Mouse (Mus musculus): ENCODE measurements around the gene Msrb1.
"Not testable (repeated sequence)": the region's sequence is repeated elsewhere in the genome, so short reads cannot be mapped to it uniquely, and the experiment has no call there.

Msrb1 gene

DNA sequence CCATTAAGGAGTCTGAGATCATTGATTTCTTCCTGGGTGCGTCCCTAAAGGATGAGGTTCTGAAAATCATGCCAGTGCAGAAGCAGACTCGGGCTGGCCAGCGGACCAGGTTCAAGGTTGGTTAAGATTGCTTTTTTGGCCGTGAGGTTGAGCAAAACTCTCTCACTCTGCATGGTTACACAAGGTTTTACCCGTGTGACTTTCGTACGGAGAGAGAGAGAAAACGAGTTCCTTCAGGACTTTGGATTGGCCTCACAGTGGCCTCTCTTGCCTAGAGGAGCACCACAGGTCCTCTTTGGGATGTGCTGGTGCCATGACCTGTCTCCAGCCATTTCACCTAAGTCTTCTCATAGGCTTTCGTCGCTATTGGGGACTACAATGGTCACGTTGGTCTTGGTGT lies 15.8 kb upstream of the Msrb1 start:
- DNase-seq = not testable (repeated sequence)

DNA sequence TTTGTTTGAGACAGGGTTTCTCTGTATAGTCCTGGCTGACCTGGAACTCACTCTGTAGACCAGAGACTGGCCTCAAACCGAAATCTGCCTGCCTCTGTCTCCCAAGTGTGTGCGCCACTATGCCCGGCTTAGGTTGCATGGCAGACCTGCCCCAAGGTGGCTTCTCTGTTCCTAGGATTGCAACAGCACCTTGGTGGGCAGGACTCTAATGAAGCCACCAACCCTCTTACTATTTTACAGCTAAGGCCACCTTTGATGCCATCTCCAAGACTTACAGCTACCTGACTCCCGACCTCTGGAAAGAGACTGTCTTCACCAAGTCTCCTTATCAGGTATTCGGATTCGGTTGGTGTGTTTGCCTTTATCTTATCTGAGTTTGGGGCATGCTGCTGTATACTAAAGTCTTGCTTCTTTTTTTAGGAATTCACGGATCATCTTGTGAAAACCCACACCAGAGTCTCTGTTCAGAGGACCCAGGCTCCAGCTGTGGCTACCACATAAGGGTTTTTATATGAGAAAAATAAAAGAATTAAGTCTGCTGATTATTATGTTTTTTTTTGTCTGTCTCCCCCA lies 15.0 kb upstream of the Msrb1 start:
- DNase-seq = not testable (repeated sequence)

DNA sequence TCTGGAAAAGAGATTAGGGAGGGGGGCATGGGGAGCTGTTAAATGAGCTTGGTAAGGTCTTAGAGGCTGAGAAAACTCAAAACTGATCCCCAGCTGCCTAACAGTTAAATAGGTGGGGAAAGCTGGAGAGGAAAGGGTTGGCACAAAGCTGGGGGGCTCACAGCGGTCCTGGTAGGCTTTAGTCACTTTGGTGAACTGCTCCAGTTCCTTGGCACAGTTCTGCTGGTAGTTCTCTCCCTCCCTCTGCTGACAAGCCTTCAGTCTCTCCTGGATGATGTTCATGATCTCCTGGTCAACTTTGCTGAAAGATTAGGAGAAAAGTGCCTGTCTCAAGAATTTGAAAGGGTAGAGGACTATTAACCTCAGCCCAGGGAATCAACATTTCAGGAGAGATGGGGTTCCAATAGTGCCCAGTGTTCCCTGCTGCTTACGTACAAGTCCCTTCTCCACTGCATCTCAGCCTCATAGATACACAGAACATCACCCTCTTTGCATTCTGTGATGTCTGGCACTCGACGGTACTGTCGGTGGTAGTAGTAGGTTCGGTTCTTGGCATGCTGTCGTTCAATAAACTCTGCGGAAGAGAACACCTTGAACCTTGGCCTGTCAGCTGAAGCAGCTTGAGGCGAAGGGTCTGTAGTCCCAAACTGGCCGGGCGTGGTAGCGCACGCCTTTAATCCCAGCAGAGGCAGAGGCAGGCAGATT lies 14.1 kb upstream of the Msrb1 start:
- no peak for DNase-seq

DNA sequence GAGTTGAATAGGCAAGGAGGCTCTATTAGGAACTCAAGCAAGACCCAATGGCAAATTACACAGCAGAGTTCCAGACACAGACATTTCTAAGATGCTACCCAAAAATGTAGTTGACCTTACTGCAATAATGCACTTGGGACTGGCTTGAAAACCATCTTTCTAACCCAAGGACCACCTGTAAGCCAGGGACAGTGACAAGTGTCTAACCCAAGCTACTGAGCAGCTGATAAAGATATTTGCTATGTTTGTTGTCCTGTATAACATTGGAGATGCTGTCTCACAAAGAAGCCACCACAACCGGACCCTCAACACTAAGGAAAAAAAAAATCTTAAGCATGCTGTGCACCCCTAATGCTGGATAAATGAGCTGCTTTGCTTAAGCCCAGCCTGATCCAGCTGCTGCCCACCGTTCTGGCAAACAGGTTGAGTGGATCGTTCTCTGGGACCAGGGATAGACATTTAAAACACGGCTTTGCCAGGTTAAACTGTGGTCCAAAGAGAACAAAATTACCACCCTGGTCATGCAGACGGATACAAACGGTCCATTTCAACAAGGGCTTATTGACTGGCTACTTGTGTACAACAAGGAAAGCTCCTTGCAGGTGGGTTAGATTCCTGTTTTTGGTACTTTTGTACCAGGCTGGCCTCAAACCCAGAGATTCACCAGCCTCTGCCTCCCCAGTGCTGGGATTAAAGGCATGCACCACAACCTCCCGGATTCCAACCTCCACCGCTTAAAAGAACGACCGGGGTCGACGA lies 13.1 kb upstream of the Msrb1 start:
- DNase-seq = no peak

DNA sequence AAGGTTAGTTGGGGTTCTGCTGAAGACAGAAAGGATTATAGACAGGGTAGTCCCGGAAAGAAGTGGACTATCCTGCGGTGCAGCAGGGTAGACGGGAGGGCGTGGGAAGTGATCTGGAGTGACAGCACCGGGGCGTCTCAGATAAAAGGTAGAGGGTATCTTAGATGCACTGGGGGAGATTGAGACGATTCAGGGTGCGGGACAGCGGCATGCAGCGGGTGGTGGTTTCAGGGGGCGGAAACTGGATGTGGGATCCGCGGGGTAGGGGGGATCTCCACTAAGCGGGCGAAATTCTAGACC lies 12.6 kb upstream of the Msrb1 start:
- no peak for DNase-seq

DNA sequence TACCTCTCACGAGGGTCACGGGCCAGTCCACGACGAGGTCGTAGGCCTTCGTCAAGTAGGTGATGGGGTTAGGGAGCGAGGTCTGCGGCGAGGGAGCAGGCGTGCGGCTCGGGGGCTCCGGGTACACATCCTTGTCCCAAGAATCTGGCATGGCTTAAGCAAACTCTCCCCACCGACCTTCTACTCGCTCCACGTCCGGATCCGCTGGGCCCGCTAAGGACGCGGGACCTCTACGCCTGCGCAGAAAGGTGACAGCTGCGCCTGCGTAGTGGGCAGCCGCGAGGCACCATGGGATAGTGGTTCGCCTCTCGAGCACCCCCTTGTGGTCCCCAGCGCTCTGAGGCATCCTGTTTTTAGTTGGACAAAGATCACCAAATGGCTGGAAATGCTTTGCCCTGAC lies 12.3 kb upstream of the Msrb1 start, which contains the start of gene Ndufb10:
Gene Ndufb10, minus strand, starts transcription at position 295 of the 400 bp plus-strand sequence.
- peak; percentile 94 for DNase-seq

DNA sequence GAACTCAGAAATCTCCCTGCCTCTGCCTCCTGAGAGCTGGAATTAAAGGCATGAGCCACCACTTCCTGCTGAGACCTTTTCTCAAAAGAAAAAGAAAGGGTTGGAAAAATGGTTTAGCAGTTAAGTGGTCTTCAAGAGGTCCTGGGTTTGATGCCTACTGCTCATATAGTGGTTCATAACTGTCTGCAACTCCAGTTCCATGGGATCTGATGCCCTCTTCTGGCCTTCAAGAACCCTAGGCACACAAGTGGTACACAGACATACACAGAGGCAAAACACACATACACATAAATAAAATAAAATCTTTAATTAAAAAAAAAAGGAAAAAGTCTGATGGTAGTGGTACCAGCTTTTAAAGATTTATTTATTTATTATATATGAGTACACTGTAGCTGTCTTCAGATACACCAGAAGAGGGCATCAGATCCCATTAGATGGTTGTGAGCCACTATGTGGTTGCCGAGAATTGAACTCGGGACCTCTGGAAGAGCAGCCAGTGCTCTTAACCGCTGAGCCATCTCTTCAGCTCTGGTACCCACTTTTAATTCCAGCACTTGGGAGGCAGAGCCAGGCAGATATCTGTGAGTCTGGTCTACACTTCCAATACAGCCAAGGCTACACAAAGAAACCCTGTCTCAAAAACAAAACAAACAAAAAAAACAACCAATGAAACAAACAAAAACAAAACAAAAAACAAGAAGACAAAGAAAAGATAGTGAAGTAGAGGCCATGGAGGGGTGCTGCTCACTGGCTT lies 10.6 kb upstream of the Msrb1 start:
- no peak for DNase-seq

DNA sequence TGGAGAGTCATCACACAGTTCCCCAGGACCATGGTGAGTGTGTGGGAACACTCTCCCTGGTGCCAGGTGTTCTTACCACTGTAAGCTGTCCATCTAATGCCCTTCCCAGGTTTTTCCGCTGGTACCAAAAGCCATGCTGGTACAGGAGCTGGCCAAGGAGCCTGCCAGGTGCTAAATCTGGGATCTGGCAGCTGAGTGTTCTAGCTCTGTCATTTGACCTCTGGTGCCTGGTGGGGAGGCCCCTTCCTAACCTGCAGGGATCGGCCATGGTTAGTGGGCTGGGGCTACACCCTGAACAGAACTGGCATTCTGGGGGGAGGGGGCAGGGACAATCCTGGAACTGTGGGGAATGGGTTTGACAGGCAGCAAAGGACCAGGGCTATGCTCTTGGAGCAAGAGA lies 8.8 kb upstream of the Msrb1 start, which contains the start of gene Rpl3l:
Gene Rpl3l, plus strand, starts transcription at position 203 of the 400 bp plus-strand sequence.
- no peak for DNase-seq

DNA sequence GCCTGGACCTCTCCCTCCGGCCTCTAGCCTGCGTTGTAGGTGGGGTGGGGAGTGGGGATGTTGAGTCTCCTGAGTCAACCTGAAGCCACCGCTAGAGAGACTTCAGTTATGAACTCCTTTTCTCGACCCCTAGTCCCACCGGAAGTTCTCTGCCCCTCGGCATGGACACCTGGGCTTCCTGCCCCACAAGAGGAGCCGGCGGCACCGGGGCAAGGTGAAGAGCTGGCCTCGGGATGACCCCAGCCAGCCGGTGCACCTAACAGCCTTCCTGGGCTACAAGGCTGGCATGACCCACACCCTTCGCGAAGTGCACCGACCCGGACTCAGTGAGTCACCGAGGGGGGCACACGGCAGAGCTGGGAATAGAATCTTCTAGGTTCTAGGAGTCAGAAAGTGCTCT lies 8.3 kb upstream of the Msrb1 start:
- DNase-seq = no peak

DNA sequence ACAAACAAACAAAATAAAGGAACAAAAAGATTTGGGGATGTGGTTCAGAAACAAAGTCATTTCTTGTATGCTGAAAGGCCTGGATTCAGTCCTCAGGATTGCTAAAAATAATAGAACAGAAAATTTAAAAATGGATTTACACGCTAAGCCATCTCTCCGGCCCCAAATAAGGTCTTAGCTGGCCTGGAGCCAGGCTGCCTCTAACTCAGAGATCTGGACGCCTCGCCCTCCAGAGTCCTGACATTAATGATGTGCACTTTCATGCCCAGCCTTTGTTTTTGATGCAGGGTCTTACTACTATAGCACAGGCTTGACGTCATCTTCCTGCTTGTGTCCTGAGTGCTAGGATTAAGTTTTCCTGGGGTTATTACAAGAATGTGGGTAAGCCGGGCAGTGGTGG lies 7.4 kb upstream of the Msrb1 start:
- no peak for DNase-seq

DNA sequence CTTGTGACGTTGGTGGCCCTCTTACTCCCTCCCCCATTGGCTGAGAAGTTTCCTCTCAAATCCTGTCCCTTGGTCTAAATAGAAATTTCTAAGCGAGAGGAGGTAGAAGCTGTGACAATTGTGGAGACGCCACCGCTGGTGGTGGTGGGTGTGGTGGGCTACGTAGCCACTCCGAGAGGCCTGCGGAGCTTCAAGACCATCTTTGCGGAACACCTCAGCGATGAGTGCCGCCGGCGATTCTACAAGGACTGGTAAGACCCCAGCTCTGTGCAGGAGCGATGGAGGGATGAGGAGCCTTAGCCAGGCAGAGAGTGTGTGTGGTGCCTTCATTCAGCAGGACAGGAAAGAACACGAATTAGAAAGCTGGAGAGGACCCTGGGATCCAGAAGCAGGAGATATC lies 5.7 kb upstream of the Msrb1 start:
- DNase-seq = no peak

DNA sequence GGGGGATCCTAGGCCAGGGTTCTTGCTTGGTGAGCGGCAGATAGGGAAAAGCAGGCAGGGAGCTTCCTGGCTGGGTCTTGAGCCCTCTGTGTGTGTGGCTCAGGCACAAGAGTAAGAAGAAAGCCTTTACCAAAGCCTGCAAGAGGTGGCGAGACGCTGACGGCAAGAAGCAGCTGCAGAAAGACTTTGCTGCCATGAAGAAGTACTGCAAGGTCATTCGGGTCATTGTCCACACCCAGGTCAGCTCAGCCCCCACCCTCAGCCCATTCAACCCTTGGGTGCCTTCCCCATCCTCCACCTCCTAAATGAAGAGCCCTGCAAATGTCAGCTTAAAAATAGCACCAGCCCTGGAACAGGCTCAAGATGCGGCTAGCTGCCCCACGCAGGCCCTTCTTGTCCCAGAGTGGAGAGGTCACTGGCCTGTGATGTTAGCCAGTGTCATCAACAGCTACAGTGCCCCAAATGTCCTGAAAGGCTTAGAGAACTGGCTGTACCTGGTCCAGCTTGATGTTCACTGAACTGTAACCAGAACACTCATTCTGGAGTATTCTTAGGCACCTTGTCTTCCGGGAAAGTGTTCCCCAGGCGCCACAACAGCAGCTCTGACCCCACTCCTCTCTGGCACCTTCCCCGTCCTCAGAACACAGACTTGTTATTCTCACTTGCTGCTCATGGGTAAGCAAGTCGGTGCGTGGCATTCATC lies 4.1 kb upstream of the Msrb1 start:
- DNase-seq = no peak

DNA sequence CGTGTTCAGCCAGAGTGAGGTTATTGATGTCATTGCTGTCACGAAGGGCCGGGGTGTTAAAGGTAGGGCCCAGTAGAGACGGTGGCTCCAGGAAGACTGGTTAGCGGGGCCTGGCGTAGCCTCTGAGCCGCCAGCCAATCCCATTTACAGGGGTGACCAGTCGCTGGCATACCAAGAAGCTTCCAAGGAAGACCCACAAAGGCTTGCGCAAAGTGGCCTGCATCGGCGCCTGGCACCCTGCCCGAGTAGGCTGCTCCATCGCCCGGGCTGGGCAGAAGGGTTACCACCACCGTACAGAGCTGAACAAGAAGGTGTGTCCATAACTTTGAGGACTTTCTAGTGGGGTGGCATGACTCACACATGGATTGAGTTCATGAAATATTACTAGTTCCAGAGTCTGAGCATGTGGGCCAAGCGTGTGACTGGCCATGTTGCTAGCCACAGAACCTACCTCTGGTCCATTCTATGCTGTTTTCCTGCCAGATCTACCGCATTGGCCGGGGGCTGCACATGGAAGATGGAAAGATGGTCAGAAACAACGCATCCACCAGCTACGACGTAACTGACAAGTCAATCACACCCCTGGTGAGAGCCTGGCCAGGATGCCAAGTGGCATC lies 2.9 kb upstream of the Msrb1 start:
- DNase-seq = no peak

DNA sequence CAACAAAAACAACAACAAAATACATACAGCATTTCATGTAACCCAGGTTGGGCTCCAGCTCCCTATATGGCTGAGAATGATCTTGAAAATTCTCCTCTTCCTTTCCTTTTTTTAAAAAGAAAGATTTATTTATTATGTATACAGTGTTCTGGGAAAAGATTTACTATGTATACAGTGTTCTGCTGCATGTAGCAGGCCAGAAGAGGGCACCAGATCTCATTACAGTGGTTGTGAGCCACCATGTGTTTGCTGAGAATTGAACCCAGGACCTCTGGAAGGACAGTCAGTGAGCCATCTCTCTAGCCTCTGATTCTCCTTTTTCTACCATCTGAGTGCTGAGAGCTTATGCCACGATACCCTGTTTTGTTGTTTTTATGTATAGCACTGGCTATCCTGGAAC lies 1.9 kb upstream of the Msrb1 start:
- no peak for DNase-seq

DNA sequence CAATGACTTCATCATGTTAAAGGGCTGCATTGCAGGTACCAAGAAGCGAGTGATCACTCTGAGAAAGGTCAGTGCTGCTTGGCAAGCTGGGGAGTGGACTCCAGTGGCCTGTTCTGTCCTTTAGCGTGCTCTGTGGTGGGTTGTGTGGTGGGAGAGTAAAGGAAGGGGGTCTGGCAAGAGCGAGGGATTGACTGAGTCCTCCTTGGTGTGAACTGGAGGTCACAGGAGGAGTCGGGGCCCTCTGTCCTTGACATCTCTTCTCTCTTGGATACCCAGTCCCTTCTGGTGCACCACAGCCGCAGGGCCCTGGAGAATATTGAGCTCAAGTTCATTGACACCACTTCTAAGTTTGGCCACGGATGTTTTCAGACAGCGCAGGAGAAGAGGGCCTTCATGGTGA lies 996 bp upstream of the Msrb1 start:
- DNase-seq = no peak

DNA sequence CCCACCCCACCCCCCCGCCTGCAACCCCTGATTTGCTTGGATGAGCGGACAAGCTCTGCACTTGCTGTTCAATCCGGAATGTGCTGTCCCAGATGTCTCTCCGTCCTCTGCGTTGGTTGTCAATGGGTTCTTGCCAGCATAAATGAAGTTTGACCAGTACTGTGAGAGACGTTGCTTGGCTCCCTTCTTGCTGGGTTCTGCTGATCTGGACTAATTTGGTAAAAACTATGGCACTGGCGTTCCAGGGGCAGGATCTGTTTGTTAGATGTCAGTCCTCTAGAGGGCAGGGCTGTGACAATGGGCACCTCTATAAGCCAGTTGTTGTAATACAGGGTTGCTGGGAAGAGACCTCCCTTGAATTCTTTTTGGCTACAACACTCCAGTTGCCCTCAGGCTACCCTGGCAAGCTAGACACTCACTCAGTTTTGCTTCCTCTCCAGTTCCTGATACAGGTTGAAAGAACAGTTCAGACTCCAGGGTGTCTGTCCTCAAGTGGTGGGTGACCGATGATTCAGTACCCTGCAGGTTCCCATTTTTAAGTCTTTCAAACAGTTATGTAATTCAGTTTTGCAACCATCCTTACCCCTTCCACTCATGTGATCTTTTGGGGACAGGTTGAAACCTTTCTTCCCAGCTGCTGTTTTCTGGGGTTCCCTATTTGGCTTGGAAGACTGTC lies 831 bp downstream of the Msrb1 start:
- DNase-seq = no peak

DNA sequence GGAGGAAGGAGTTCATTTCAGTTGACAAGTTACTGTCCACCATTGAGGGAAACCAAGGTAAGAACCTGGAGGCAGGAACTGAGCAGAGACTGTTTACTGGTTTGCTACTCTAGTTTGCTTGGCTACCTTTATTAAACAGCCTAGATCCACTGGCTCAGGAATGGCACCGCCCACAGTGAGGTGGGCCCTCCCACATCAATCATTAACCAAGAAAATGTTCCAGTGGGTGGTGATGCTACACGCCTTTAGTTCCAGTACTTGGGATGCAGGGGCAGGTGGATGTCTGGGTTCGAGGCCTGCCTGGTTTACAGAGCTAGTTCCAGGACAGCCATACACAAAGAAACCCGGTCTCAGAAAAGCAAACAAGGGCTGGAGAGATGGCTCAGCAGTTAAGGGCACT lies 1.8 kb downstream of the Msrb1 start:
- no peak for DNase-seq

DNA sequence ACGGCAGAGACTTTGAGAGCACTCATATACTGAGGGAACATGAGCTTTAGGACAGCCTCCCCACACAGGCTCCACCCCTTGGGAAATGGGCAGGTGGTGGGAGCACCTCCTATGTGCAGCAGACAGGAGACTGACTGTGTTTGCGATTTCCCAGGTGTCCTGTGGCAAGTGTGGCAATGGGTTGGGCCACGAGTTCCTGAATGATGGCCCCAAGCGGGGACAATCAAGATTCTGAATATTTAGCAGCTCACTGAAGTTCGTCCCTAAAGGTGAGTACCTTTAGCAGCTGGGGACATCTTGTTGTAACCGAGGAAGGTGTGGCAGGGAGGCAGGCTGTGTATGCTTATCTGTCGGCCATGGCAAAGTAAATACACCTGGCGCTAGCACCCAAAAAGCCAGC lies 3.5 kb downstream of the Msrb1 start:
- DNase-seq = no peak

DNA sequence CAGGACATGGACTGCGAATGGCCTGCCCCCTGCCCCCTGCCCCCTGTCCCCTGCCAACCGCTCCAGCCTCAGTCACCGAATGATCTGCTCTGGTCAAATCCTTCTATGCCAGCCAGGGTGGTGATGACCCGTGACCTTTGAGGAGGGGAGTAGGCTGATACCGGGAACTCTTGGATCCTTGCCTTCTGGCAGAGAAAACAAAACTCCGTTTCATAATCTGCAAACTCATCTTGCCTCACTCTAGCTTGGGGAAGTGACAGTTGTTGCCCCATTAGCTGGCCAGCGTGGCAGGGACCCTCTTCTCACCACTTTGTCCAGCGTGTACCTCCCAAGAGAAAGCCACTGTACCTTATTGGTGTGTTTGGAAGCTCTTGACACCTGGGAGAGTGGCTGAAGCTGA lies 5.9 kb downstream of the Msrb1 start:
- DNase-seq = no peak

DNA sequence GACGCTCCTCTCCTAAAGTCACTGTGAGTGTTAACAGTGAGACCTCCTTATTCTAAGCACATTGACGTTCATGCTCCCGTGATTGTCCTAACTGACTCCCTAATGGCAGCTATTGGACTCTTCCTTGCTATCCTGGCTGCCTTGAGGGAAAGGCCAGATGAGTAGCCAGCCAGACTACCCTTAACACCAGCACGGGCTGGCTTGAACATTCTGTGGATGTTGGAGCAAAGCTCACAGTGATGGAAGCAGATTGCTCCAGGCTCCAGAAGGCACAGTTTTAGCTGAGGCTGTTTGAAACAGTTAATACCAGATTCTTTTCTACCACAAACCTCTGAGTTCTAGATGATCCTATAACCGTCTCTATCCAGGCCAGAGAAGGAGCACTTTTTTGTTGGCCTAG lies 7.5 kb downstream of the Msrb1 start:
- DNase-seq = no peak

DNA sequence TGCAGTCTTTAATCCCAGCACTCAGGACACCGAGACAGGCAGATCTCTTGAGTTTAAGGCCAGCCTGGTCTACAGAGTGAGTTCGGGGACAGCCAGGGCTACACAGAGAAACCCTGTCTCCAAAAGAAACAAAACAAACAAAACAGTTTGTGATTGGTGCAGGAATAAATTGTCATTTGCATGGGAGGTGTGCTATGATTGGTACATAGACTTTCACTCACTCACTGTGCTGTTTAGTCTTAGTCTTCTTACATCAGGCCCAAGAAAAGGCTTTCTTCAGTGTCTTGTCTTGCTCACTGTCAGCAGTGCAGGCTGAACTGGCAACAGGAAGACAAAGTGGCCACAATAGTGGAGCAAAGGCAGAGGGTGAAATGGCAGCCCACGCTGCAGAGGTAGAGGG lies 7.9 kb downstream of the Msrb1 start:
- no peak for DNase-seq
